Mouse (Mus musculus): ENCODE measurements at regions not wholly inside any gene's neighbourhood (a gene's known extent, or its start where the extent isn't known, plus 50 kb on each side); places are given as distances from the start of the nearest gene placed in this dataset.

DNA sequence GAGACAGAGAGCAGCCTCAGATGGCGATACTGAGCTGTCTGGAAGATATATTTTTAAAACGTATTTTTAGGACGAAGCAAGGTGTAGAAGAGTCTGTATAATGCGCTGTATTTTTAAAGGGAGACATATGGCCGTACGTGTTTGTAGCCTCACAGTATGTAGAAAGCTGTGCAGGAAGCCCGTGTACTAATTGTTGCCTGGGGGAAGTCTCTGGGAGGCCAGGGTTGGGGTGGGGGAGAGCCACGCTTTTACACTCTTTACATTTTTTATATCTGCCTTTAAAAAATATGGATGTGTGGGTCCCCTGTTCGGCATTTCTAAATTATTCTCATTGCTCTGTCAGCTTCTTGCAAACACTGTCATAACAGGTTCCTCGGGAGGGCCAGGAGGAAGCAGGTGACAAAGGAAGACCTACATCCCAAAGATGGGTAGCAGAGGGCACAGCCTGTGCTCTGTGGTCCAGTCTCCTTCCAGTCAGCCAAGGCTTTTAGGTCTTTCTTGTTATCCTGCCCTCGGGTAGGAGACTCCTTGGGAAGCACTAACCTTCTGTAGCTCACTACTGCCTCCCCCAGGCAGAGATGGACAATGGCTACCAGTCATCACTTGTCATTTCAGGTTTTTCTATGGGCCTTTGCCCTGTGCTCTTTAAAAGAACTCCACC lies 74.1 kb upstream of the Cdh5 start:
- DNase-seq (ENCODE audit: low read depth, low spot score), result peak; percentile 78

DNA sequence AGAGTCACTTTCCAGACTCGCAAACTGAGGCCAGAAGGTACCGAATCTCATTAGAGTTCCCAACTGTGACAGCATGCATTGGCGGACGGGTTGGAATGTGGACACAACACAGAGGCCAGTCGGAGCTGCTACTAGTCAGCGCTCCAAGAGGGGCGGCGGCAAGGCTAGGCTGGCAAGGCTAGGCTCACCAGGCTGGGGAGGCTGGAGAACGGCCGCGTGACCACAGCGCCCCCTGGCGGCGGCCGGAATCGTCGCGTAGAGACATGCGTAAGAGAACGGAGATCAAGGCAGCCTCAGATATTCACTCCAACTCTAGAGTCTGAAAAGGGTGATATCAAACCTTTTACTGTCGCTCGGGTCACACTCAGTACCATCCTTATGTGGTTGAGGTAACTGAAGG lies 72.8 kb upstream of the Cdh5 start:
- DNase-seq (ENCODE audit: low read depth, low spot score), result peak; percentile 71

DNA sequence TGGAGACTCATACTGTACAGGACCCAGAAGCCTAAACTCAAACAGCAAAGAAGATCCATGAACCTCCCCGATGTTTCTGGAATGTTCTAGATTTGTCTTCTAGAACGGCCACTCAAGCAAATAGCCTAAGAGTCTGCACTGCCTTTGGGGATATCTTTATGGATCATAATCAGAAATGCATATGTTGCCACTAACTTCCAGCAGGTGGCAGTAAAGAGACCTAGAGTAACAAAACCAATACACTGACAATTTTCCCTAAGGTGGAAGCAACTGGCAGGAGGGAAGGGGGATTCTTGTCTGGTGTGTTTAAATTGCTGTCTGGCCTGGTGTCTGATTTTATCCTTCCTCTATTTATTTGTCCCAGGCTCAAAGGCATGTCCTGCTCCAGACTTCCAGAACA lies 69.2 kb upstream of the Cdh5 start:
- DNase-seq (ENCODE audit: low read depth, low spot score), result peak; percentile 45

DNA sequence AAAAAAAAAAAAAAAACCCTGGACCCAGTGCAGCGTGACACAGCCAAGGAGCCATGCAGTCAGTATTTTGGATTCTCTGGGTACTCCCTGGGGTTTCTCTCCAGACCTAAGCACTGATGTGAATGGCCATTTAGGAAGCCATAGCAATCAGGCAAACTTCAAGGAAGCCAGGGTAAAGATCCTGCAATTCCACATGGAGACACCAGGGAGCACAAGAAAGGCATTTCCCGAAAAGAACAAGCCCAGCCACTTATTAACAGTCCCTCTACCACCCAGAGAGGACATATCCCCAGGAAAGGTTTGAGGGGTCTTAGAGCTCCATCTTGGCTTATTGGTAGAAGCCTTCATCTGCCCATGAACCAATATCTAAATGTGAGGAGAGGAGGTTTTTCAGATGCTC lies 68.3 kb upstream of the Cdh5 start:
- peak; percentile 61 for DNase-seq (ENCODE audit: low read depth, low spot score)

DNA sequence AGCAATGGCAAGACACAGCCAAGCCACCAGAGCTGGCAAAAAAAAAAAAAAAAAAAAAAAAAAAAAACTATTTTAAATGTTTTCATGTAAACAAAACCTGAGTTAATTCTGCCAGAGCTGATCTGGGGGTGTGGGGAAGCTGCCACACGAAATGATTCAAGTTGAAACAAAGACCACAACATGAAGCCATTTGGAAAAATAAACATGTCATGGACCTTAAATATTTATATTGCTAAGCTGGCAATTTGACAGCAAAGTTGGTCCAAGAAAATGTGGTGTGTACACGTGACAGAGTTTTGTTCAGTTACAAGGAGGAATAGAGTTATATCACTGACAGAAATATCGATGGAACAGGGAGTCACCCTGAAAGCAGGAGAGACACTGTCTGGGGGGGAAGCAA lies 67.1 kb upstream of the Cdh5 start:
- DNase-seq (ENCODE audit: low read depth, low spot score), result no peak

DNA sequence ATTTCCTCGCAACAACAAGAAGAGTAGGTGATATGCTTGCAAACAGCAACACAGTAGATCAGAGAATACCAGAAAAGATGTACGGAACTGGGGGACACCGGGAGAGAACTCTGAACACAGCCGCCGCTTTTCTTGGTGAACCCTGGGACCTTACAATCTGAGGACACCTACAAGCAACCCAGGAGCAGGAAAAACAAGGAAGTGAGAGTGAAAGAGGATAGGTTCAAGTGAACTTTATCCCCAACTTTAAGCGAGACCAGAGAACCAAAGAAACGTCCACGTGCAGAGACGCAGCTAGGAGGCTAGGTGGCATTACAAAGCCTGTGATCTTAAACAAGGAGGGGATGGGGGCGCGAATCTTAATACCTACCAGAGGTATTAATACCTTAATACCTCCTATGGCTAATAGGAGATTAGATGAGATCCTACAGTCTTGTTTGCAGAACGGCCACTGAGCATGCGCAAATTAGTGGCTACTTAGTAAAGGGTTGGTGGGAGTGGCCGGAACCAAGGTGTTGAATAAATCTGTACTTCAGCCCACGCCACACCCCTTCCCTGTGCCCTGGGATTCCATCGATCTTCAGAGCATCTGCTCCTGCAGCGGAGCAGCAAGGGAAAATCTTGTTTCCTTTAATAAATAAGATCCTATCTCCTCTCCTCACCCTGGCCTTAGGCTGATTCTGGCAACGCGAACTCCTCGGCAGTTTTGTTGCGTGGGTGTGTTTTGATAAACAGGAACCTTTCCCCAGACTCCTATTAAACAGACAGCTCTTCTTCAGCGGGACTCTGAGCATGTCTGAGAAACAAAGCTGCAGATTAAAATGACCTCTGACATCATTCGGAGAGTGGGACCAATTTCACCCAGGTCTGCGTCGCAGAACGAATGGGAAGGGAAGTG lies 64.6 kb upstream of the Cdh5 start:
- DNase-seq (ENCODE audit: low read depth, low spot score), result no peak

DNA sequence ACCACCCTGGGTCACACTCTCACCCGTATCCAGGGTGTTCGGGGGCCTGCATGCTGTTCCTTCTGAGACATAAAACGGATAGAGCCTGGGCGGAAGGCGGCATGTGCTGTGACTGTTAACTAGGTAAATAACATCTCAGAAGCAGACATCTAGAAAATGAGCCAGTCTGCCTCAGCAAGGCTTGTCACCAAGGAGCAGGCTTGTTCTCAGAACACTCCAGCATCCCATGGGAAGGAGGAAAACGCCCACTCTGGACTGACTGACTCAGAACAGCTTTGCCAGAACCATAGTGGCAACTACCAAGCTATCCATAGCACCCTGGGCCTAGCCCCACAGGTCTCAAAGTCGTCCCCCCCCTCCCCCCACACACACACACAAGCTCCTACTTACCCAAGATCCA lies 63.8 kb upstream of the Cdh5 start:
- no peak for DNase-seq (ENCODE audit: low read depth, low spot score)

DNA sequence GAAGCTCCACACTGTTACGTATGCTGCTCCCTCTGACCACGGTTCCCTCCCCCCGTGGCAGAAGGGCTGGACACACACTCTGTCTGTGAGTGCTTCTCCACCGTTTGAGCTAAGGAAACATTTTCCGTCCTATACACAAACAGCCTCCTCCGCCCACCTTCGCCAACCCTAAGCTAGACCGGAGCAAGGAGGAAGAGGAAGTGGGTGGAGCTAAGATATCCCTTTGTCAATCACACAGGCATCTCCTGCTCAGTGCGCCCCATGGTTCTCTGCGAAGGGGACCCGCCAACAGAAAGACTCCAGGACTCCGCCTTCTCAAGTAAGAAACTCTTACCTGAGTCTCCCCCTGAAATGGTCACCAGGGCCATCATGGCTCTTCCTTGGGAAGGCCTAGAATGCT lies 61.9 kb upstream of the Cdh5 start:
- peak; percentile 36 for DNase-seq (ENCODE audit: low read depth, low spot score)

DNA sequence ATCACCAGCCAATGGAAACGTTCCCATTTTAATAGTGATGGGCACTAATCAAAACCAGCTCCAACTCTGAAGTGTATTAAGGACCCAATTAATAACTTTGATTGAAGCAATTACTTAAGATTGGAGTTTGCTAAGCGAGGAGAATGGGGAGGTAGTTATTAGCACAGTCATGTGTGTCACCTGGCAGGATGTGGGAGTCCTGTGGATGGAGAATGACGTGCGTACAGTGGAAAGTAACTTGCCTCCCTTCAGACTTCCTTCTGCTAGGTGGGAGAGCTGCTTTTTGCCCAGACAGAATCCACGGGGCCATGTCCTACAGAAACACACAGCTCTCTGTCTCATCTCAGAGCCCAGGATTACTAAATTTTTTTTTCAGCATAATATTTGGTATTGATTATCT lies 59.9 kb upstream of the Cdh5 start:
- no peak for DNase-seq (ENCODE audit: low read depth, low spot score)

DNA sequence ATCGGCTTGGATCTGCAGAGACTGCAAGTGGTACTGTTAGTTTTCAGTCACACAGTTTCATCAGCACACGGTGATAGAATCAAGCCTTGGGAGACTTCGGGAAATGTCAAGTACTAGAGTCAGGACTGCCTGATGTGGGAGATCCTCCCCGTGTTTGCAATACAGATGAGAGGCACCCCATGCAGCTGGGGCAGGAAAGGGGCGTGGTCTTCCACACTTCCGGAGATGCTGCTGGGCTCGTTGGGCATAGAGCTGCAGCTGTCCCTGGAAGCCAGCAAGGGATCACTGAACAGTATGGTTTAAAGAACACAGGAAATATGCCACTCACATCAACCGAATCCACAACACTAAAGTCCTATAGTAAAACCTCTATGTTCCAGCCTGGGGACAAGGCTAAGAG lies 59.0 kb upstream of the Cdh5 start:
- DNase-seq (ENCODE audit: low read depth, low spot score), result no peak

DNA sequence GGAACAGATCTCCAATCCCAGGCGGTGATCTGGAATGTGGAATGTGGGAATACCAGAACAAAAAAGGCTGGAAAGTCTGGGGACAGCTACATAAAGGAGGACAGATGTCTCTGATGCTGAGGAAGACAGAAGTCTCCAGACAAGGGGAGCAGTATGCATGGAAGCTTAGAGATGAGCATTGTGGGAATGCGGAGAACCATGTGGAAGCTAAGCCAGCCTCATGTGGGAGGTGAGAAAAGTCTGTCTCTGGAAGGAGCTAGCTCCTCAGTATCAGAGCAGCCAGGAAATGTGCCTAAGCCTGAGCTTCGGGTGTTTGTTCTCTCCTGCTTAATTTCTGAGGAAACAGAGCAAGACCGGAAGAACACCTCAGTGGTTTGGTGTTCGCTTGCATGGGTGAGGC lies 53.4 kb upstream of the Cdh5 start:
- DNase-seq (ENCODE audit: low read depth, low spot score), result no peak

DNA sequence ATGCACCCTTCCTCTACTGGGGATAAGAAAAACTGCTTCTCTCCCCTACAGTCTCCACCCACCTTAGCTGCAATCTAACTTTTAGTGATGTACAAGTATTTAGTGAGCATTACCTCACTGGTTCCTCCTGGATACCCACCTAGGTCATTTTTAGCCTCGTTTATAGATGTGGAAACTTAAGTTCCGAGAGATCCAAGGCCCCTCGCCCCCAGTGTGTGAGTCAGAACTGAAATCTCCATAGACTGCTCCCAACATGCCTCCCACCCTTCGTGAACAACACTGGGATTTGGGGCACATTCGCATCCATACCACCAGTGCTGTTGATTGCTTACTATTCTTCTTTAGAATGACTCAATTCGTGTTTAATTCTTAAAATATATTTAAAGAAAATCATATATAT lies 52.2 kb upstream of the Cdh5 start:
- no peak for DNase-seq (ENCODE audit: low read depth, low spot score)

DNA sequence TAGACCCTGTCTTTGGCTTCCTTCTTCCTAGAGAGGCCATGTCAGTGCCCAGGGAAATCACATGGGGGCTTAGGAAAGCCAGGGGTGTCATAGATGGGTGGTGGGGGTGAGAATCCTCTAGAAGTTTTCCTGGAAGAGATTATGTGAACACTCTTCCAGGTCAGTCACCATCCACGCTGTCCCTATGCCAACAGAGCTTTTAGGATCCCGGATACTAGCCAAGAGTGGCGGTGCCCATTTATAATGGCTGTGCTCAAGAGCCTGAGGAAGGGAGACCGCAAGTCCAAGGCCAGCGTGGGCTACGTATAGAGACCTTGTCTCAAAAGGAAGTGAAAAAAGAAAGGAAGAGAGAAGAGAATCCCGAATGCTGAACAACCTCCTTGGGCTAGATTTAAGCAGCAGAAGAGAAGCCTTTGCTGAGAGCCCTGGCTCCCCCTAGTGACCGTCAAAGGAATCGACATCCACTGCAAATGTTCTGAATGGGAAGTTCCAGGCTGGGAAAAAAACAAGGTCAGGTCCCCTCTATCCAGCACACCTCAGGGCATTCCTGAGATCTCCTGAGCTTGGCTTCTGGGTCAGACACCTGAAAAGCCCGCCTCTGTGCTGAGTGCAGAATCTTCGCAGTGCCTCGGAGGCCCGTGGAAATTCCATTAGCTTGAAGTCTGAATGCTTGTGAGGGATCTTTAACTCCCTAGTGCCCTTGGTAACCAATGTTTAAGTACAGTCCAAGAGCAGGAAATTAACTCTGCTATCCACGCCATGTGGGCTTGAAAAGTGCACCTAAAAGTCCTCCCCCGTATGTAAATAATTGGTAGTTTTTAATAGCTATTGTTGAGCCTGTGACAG lies 50.5 kb upstream of the Cdh5 start:
- peak; percentile 78 for DNase-seq (ENCODE audit: low read depth, low spot score)

DNA sequence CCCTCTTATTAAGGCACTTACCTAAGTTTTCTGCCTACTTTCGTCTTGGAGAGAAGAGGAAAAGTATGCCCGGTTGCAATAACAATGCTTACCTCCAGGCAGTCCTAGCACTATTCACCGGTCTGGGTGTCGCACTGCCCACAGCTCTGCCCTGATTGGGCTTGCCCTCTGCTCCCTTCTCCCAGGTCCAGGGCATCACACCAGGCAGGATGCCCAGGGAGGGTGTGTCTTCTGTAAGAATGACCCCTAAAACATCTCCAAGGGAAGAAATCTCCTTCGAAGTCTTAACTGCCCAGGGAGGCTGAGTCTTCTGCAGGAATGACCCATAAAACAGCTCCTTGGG lies 49.9 kb upstream of the Cdh5 start:
- DNase-seq (ENCODE audit: low read depth, low spot score), result no peak
